Mouse (Mus musculus): Measurements from ENCODE around the gene Nexn. TPM values are rescaled to one million over a fixed set of nuclear protein-coding genes. Genes with fewer than 3 reads are reported as not detected.
"Not testable (repeated sequence)": the region's sequence is repeated elsewhere in the genome, so short reads cannot be mapped to it uniquely, and the experiment has no call there.

Nexn gene
- total RNA-seq, 2 experiments from 2014 or later = not detected

DNA sequence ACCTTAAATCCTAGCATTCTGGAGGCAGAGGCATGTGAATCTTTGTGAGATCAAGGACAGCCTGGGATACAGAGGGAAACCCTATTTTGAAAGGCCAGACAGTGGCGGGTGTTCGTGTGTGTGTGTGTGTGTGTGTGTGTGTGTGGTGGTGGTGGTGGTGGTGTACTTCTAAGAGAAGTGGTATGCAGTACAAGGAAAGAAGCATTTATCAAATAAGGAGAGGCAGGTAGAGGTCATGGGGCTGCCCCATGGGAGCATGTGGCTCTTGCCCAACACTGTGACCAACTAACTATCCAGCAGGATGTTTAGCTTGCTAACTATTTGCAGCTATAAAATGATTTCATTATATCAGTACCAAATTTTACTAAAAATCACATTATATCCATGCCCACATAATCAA, 64.5 kb downstream of the Nexn start:
- no peak for ATAC-seq (ENCODE audit: poor library complexity, severe bottlenecking)

DNA sequence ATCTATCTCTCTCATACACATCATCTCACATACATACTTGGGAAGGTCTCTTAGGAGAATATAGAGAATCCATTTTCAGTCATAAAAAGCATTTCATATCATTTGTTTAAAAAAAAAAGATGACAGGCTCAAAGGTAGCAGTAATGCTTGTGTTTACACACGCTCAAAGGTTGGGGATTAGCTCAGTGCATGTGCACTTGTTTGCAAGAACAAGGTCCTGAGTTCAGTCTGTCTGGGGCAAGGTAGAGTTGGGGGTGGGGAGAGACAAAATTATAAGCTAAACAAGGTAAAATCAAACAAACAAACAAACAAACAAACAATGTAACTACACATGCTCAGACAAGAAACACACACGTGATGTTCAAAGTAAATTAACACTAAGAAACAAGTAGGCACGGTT, 65.0 kb downstream of the Nexn start:
- no peak for ATAC-seq (ENCODE audit: poor library complexity, severe bottlenecking)

DNA sequence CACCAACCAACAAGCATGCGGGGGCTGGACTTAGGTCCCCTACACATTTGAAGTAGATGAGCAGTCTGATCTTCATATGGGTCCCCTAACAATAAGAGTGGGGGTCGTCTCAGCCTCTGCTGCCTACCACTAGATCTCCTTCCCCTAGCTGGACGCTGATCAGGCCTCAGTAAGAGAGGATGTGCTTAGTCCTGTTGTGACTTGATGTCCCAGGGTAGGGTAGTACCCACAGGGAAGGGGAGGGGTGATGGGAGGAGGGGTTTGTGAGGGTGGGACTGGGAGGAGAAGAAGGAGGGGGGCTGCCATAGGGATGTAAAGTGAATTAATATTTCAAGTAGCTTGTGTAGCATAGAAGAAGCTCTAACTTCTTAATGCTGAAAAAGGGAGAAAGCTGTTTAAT, 67.0 kb downstream of the Nexn start:
- ATAC-seq (ENCODE audit: poor library complexity, severe bottlenecking) = no peak

DNA sequence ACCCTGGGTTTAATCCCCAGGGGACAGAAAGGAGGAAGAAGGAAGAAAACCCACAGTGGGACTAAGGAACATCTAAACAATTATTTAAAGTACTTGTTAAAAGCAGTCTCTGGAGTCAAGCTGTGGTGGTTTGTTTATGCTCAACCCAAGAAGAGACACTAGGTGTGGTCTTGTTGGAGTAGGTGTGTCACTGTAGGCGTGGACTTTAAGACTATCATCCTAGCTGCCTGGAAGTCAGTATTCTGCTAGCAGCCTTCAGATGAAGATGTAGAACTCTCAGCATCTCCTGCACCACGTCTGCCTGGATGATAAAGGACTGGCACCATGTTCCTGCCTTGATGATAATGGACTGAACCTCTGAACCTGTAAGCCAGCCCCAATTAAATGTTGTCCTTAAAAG, 68.9 kb downstream of the Nexn start:
- ATAC-seq (ENCODE audit: poor library complexity, severe bottlenecking) = not testable (repeated sequence)

- peak; percentile 90 for ATAC-seq (ENCODE audit: poor library complexity, severe bottlenecking)
Observed at GRCm38 (mm10) chr3:152193635-152194097, 72.5 kb downstream of the Nexn start.

GRCm38 (mm10) chr3:152193177-152193576, 73.0 kb downstream of the Nexn start:
- ATAC-seq (ENCODE audit: poor library complexity, severe bottlenecking) = no peak

GRCm38 (mm10) chr3:152192238-152192931, 73.8 kb downstream of the Nexn start:
- ATAC-seq (ENCODE audit: poor library complexity, severe bottlenecking) = peak; percentile 17

DNA sequence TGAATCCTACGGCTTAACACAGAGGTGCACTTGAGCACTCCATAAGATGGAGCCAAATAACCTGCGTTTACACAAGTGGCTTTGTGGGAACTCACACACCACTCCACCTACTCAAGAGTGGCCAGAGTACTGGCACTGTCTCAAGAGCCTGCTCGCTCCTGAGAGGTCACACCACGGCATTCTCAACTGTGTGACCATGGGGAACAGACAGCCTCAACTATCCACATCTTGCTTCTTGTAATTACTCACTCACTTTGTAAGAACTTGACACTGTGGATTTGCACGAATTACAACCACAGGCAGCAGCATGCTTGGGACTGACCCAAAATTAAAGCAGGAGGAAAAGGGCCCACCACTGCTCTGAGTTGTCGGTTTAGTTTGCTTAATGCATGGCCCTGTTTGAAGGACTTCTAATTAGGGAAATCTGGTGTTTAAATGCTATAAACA, 74.3 kb downstream of the Nexn start:
- ATAC-seq (ENCODE audit: poor library complexity, severe bottlenecking) = peak; percentile 23

DNA sequence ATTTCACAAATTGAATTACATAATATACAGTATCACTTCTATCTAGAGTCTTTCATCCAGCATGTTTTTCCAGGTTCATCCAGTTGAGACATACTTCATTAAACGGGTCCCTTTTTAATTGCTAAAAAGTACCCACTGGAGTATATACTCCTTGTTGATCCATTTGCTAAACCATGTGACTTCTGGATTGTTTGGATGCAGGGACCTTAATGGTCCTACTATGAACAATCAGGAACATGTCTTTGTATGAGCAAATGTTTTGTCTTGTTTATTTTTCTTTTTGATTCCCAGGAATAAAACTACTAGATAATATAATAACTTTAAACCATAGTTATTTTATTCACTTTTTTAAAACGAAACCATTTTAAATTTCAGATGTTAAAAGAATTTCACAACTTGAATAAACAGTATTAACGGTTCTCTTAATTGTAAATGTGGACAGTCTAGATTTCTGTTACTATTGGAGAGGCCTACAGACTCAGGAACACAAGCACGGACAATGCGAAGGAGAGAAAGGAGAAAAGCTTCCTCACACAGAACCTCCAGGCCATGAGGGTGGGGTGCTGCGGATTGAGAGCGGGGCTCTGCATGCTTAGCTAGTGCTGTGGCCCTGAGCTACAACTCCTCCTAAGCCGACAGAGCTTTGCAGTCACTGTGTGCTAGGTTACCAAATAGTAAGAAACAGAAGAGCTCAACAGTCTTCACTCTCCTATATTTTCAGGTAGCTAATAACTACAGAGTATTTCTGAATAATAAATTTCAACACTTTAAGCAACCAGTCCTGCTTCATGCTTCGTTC, 75.3 kb downstream of the Nexn start:
- no peak for ATAC-seq (ENCODE audit: poor library complexity, severe bottlenecking)

- ATAC-seq (ENCODE audit: poor library complexity, severe bottlenecking) = no peak
Observed at GRCm38 (mm10) chr3:152189306-152189705, 76.8 kb downstream of the Nexn start.

Other genes starting within 250 kb of the Nexn start
- gene Gipc2, start 100.1 kb downstream of the Nexn start, total RNA-seq (2015) = not detected in 2 replicates
- gene Gipc2, start 100.1 kb downstream of the Nexn start, total RNA-seq (2017) = 0.44 TPM in 1 of 2 replicates, not detected in the other
- 7.8 and 11.2 TPM in 2 replicates for gene Dnajb4, start 56.0 kb downstream of the Nexn start, total RNA-seq (2015)
- 10.8 and 12.3 TPM in 2 replicates for gene Dnajb4, start 56.0 kb downstream of the Nexn start, total RNA-seq (2017)
- gene Fubp1, start 55.9 kb downstream of the Nexn start, total RNA-seq (2015) = 74.7 and 84.8 TPM in 2 replicates
- gene Fubp1, start 55.9 kb downstream of the Nexn start, total RNA-seq (2017) = 135 and 140 TPM in 2 replicates
- 3.9 and 4.1 TPM in 2 replicates for gene Miga1, start 74.1 kb upstream of the Nexn start, total RNA-seq (2015)
- gene Miga1, start 74.1 kb upstream of the Nexn start, total RNA-seq (2017) = 3.1 and 3.2 TPM in 2 replicates
- gene Usp33, start 80.1 kb upstream of the Nexn start, total RNA-seq (2015) = 42.8 and 46.4 TPM in 2 replicates
- gene Usp33, start 80.1 kb upstream of the Nexn start, total RNA-seq (2017) = 77.7 and 78.4 TPM in 2 replicates
- gene Zzz3, start 129.1 kb upstream of the Nexn start, total RNA-seq (2015) = 28.2 and 34.0 TPM in 2 replicates
- gene Zzz3, start 129.1 kb upstream of the Nexn start, total RNA-seq (2017) = 47.8 and 48.3 TPM in 2 replicates

Measured in megakaryocyte, adult 5-6 weeks (primary cell).